In the genomic region with DNA sequence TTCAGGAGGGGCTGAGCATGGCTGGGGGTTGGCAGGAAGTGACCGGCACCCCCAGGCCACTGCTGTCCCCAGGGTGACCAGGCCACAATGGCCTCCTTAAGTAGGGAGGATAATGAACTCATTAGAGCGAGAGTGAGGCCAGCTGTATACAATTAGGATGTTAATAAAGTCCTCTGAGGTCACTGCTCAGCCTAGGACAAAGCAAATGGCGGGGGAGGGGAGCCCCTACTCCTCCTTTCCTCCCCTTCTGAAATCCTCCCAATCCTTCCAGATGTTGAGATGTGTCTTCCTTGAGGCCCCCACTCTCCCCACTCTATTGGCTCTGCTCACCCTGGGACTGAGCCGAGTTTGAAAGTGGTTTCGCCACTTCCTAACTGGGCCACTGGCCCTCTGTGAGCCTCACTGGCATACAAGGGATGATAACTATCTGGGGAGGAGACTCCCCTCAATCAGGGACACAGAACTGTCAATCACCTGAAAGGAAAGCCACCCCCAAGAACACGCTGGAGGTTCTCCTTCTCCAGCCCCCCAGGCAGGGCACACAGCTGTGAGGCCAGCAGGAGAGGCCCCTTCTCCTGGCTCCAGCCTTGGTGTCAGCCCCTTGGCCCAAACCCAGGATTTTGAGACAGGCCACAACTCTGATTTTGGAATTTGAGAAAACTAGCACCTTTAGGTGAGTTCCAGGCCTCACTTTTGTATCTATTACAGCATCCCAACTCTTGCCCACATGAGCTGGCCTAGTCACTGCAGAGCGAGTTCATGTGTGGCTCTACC, we compare ENCODE assay signal across 9 mouse cellular contexts.
A peak's percentile ranks its signal among the peaks of the same experiment; 100 is the strongest.
DNase-seq lines count a peak whose midpoint lies in the region; ATAC-seq lines count a peak whose summit lies in the region.
"Had no signal": no experiment of that assay in that cellular context is flagged by ENCODE, and none has a peak within 500 bp of the region (broad histone marks: within the 10 kb centered on the region; RNA-seq: fewer than 3 reads in every experiment).

No protein-coding gene starts in this region.

- 22% methylated on average over 7 of the region's 7 CpGs for WGBS in forebrain, embryonic 12.5 days
- 29% methylated on average over 7 of the region's 7 CpGs for WGBS in forebrain, embryonic 15.5 days
- WGBS in hindbrain, embryonic 14.5 days, result 30% methylated on average over 7 of the region's 7 CpGs

- H3K9ac ChIP-seq in forebrain, embryonic 12.5 days, result 0 out of 2 replicates have a peak overlapping the region, but pooled peaks have one; percentile 17
- no peak overlapping the region for H3K9ac ChIP-seq in forebrain, embryonic 15.5 days (replicated peaks)
- no peak overlapping the region for H3K9ac ChIP-seq in hindbrain, embryonic 14.5 days
- H3K9ac ChIP-seq: hindbrain, embryonic 15.5 days had no signal

- H3K27ac ChIP-seq in forebrain, embryonic 12.5 days, result no peak overlapping the region
- no peak overlapping the region for H3K27ac ChIP-seq in forebrain, embryonic 15.5 days (replicated peaks)
- peak overlapping the region; percentile 7; the same call in 1 of the 2 replicates for H3K27ac ChIP-seq in brown adipose tissue, adult 24 weeks (replicated peaks; ENCODE audit: low read depth, low read length)
- H3K27ac ChIP-seq in hindbrain, embryonic 14.5 days, result no peak overlapping the region
- H3K27ac ChIP-seq: hindbrain, embryonic 15.5 days had no signal

- no peak overlapping the region for H3K4me3 ChIP-seq in forebrain, embryonic 12.5 days (replicated peaks)
- H3K4me3 ChIP-seq in forebrain, embryonic 15.5 days, result no peak overlapping the region
- H3K4me3 ChIP-seq in brown adipose tissue, adult 24 weeks (ENCODE audit: insufficient read depth, low read depth, low read length), result no peak overlapping the region
- H3K4me3 ChIP-seq in hindbrain, embryonic 14.5 days (replicated peaks; ENCODE audit: low read length), result no peak overlapping the region
- H3K4me3 ChIP-seq: hindbrain, embryonic 15.5 days had no signal

- DNase-seq in hindbrain, embryonic 14.5 days (ENCODE audit: low spot score), result no peak
- peak; percentile 43 for DNase-seq in lung, postnatal 14 days
- no peak for DNase-seq in urinary bladder, postnatal 25 days (ENCODE audit: low spot score)
- DNase-seq in left cerebral cortex, postnatal 25 days (ENCODE audit: low spot score in 2 of 2), result no peak
- DNase-seq in right cerebral cortex, adult 18-20 months, result no peak

- H3K4me1 ChIP-seq in forebrain, embryonic 12.5 days, result peaks cover 31% of the 10 kb centered on the region
- peaks cover 5% of the 10 kb centered on the region for H3K4me1 ChIP-seq in forebrain, embryonic 15.5 days
- peaks cover 21% of the 10 kb centered on the region for H3K4me1 ChIP-seq in brown adipose tissue, adult 24 weeks (ENCODE audit: control insufficient read depth, insufficient read depth, insufficient read length, low read length)
- H3K4me1 ChIP-seq in hindbrain, embryonic 14.5 days (replicated peaks; ENCODE audit: control insufficient read depth, insufficient read depth, low read length), result peaks cover 17% of the 10 kb centered on the region; the same call in 1 of the 2 replicates

- H3K36me3 ChIP-seq in forebrain, embryonic 12.5 days (replicated peaks), result no peaks in the 10 kb centered on the region
- no peaks in the 10 kb centered on the region for H3K36me3 ChIP-seq in forebrain, embryonic 15.5 days
- no peaks in the 10 kb centered on the region for H3K36me3 ChIP-seq in hindbrain, embryonic 14.5 days (replicated peaks; ENCODE audit: control insufficient read depth, insufficient read depth)
- H3K36me3 ChIP-seq: hindbrain, embryonic 15.5 days had no signal

- H3K4me2 ChIP-seq in forebrain, embryonic 12.5 days, result no peak overlapping the region
- no peak overlapping the region for H3K4me2 ChIP-seq in forebrain, embryonic 15.5 days (replicated peaks)
- no peak overlapping the region for H3K4me2 ChIP-seq in hindbrain, embryonic 14.5 days (replicated peaks)
- H3K4me2 ChIP-seq: hindbrain, embryonic 15.5 days had no signal

- H3K9me3 ChIP-seq in forebrain, embryonic 12.5 days, result no peaks in the 10 kb centered on the region
- H3K9me3 ChIP-seq in forebrain, embryonic 15.5 days, result no peaks in the 10 kb centered on the region
- H3K9me3 ChIP-seq in hindbrain, embryonic 14.5 days (ENCODE audit: control insufficient read depth, low read length), result no peaks in the 10 kb centered on the region
- H3K9me3 ChIP-seq: hindbrain, embryonic 15.5 days had no signal

- peak; percentile 23; the same call in 1 of the 2 replicates for ATAC-seq in forebrain, embryonic 12.5 days (ENCODE audit: low FRiP score)
- no peak for ATAC-seq in forebrain, embryonic 15.5 days (replicated peaks)
- 0 out of 2 replicates have a peak, but pooled peaks have one; percentile 11 for ATAC-seq in hindbrain, embryonic 14.5 days (ENCODE audit: low FRiP score)

- intact Hi-C loops in left cerebral cortex, postnatal 25 days (cut with DNase I), result no loop called here

- H3K27me3 ChIP-seq in forebrain, embryonic 12.5 days, result peaks cover 10% of the 10 kb centered on the region; the same call in 1 of the 2 replicates
- no peaks in the 10 kb centered on the region for H3K27me3 ChIP-seq in forebrain, embryonic 15.5 days
- no peaks in the 10 kb centered on the region for H3K27me3 ChIP-seq in hindbrain, embryonic 14.5 days (ENCODE audit: control insufficient read depth, insufficient read depth, low read length)
- H3K27me3 ChIP-seq: hindbrain, embryonic 15.5 days had no signal
